Mouse (Mus musculus) kidney, postnatal 0 days (tissue): ENCODE data around the gene Fbxl16. TPM values are rescaled to one million over a fixed set of nuclear protein-coding genes. Genes with fewer than 3 reads are reported as not detected.

Source experiments
- ATAC-seq: fragments of 200-750 bp; cut with Nextera tagmentation; replicated peaks from 2 replicates; pipeline ENCODE4 v1.8.0; 2017; ENCODE audit warnings: low read depth, moderate number of reproducible peaks, moderate TSS enrichment, moderate library complexity; ENCODE audit not compliant: low FRiP score
- DNase-seq: peaks from one replicate; pipeline ENCODE4 v3.0.0-alpha.2; 2016; ENCODE audit warnings: low spot score
- H3K27ac ChIP-seq: fragments of 300-500 bp; sonication (generic); 2 replicates; pipeline ENCODE4 v1.5.1; 2014; ENCODE audit warnings: mild to moderate bottlenecking
- H3K27me3 ChIP-seq: fragments of 300-500 bp; sonication (generic); 2 replicates; pipeline ENCODE4 v1.6.1; 2014; ENCODE audit warnings: low read length, mixed read lengths; ENCODE audit not compliant: insufficient read depth
- H3K36me3 ChIP-seq: fragments of 300-500 bp; sonication (generic); 2 replicates; pipeline ENCODE4 v1.6.1; 2014; ENCODE audit warnings: low read length, mixed read lengths; ENCODE audit not compliant: insufficient read depth
- H3K4me1 ChIP-seq: fragments of 300-500 bp; sonication (generic); replicated peaks from 2 replicates; pipeline ENCODE4 v1.6.1; 2014; ENCODE audit warnings: antibody characterized with exemption, low read length, mixed read lengths; ENCODE audit not compliant: insufficient read depth
- H3K4me2 ChIP-seq: fragments of 300-500 bp; sonication (generic); 2 replicates; pipeline ENCODE4 v1.6.1; 2014; ENCODE audit warnings: mild to moderate bottlenecking, low read length, moderate library complexity, mixed read lengths
- H3K4me3 ChIP-seq: fragments of 300-500 bp; sonication (generic); replicated peaks from 2 replicates; pipeline ENCODE4 v1.5.1; 2014; ENCODE audit warnings: low read depth, low read length
- H3K9ac ChIP-seq: fragments of 300-500 bp; sonication (generic); 2 replicates; pipeline ENCODE4 v1.6.1; 2014; ENCODE audit warnings: low read depth, low read length
- H3K9me3 ChIP-seq: fragments of 300-500 bp; sonication (generic); replicated peaks from 2 replicates; pipeline ENCODE4 v1.6.1; 2016; ENCODE audit warnings: low read length, inconsistent platforms, mixed read lengths
- CTCF ChIP-seq: IDR thresholded peaks from 2 replicates; pipeline ENCODE4 v1.5.1; 2016; ENCODE audit warnings: antibody characterized with exemption, low read depth, mild to moderate bottlenecking, moderate library complexity
- WGBS: fragments of 180-500 bp; shearing (Covaris S2); extraction: QIAGEN DNeasy Blood & Tissue Kit; methylation state at CpG from one replicate; pipeline ENCODE4 v1.1.7; 2014; 5-methylcytosine and 5-hydroxymethylcytosine counted together
- polyA plus RNA-seq: library from polyadenylated mRNA; unstranded; fragments of >200 nt; fragmentation: Nextera tagmentation; extraction: Ambion mirVana; gene quantifications from 2 replicates; pipeline ENCODE4 v1.2.1, GENCODE M21; 2015

Gene Fbxl16
- polyA plus RNA-seq, 1 experiment from 2014 or later = 0.34 TPM

DNA sequence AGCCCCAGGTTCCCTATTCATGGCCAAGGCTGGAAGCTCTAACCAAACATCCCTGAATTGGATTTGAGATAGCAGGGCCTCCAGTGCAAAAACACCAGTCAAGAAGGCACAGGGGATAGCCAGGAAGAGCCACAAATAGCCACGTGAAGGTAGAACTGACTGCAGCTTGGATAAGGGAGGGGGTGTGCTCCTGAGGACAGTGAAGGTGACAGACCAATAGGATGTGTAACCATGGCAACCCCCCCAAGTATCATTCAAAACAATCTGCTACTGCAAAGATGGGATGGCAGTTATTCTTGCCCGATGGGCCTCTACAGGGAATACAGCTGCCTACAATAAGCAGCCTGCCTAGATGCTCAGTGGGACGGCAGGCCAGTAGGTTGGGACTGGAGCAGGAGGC is 28.6 kb downstream of the Fbxl16 start:
- Histone ChIP-seq H3K27ac (peak overlapping the region; percentile 84; the same call in 1 of the 2 replicates), H3K36me3 (peaks cover 42% of the 10 kb centered on the region), H3K4me3 (no peak overlapping the region), H3K4me1 (peaks cover 34% of the 10 kb centered on the region), H3K4me2 (peak overlapping the region; percentile 78; the same call in 1 of the 2 replicates), H3K27me3 (no peaks in the 10 kb centered on the region), H3K9me3 (no peaks in the 10 kb centered on the region), H3K9ac (0 out of 2 replicates have a peak overlapping the region, but pooled peaks have one; percentile 64)
- ATAC-seq = no peak
- DNase-seq = no peak
- no peak for TF ChIP-seq CTCF
- 58% methylated on average over 3 of the region's 3 CpGs for WGBS

DNA sequence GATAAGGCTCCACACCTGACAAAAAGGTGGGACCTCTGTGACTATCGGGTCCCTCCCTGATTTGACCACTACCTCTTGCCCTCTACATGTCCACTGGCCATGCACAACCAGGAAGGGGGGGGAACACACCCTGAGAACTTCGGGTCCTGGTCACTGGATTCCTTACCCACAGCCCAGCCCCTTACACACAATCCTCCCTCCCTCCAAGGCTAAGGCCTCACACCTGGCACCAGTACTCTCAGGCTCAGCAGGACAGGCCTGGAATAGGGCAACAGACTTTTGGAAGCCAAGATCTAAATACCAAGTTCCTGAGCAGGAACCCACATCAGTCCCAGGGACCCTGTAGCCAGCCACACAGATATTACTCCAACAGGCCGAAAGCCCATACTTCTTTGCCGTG is 30.0 kb downstream of the Fbxl16 start:
- TF ChIP-seq CTCF = no peak
- ATAC-seq = no peak
- no peak for DNase-seq
- Histone ChIP-seq H3K4me2 (no peak overlapping the region), H3K36me3 (peaks cover 42% of the 10 kb centered on the region), H3K4me3 (no peak overlapping the region), H3K9me3 (no peaks in the 10 kb centered on the region), H3K9ac (no peak overlapping the region), H3K4me1 (peaks cover 39% of the 10 kb centered on the region), H3K27ac (peak overlapping the region; percentile 26), H3K27me3 (no peaks in the 10 kb centered on the region)
- WGBS = 93% methylated on average over 4 of the region's 4 CpGs

- no peak overlapping the region for H3K4me3 ChIP-seq
- ATAC-seq = no peak
- H3K27me3 ChIP-seq = no peaks in the 10 kb centered on the region
- H3K36me3 ChIP-seq = peaks cover 40% of the 10 kb centered on the region
- DNase-seq = no peak
- no peak overlapping the region for H3K4me2 ChIP-seq
- TF ChIP-seq CTCF = no peak
- H3K9me3 ChIP-seq = no peaks in the 10 kb centered on the region
- WGBS = 79% methylated on average over 14 of the region's 14 CpGs
- no peak overlapping the region for H3K9ac ChIP-seq
- H3K27ac ChIP-seq = peak overlapping the region; percentile 26; the same call in 1 of the 2 replicates
- peaks cover 32% of the 10 kb centered on the region for H3K4me1 ChIP-seq
These were observed 30.8 kb downstream of the Fbxl16 start for GRCm38 (mm10) chr17:25839455-25840235.

DNA sequence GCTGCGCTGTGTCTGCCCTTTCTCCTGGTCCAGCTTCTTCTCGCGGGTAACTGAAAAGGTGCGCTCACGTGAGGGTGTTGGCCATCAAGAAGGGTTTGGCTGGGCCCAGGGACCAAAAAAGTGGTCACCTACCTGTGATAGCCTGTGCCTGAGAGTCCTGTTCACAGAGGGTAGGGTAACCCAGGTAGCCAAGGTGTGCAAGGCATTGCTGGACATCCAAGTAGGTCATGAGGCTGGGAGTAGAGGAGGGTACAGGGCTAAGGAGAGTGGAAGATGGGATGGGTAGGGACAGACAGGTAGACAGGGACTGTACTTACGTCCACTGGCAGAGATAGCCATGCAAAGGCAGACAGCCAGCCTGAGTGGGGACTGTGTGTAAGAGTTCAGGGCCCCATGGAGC is 31.6 kb downstream of the Fbxl16 start:
- DNase-seq (no peak), ATAC-seq (no peak)
- 96% methylated on average over 6 of the region's 6 CpGs for WGBS
- no peak overlapping the region for H3K9ac ChIP-seq
- H3K4me2 ChIP-seq = no peak overlapping the region
- TF ChIP-seq CTCF = no peak
- peaks cover 36% of the 10 kb centered on the region for H3K36me3 ChIP-seq
- H3K4me1 ChIP-seq = peaks cover 23% of the 10 kb centered on the region
- no peaks in the 10 kb centered on the region for H3K9me3 ChIP-seq
- H3K27me3 ChIP-seq = no peaks in the 10 kb centered on the region
- H3K27ac ChIP-seq = no peak overlapping the region
- H3K4me3 ChIP-seq = no peak overlapping the region

- Histone ChIP-seq H3K27me3 (no peaks in the 10 kb centered on the region), H3K4me3 (no peak within 1 kb of the TSS), H3K27ac (no peak within 1 kb of the TSS), H3K9ac (no peak within 1 kb of the TSS), H3K9me3 (no peaks in the 10 kb centered on the region), H3K4me2 (no peak within 1 kb of the TSS), H3K4me1 (peaks cover 16% of the 10 kb centered on the region), H3K36me3 (peaks cover 36% of the 10 kb centered on the region)
- DNase-seq = no peak
- TF ChIP-seq CTCF = no peak
- no peak for ATAC-seq
- 89% methylated on average over 22 of the region's 22 CpGs for WGBS
These were observed 32.4 kb downstream of the Fbxl16 start, which contains the start of gene Gm20683 for GRCm38 (mm10) chr17:25841117-25841880. Gene Gm20683 (minus strand): TSS chr17:25841763.

DNA sequence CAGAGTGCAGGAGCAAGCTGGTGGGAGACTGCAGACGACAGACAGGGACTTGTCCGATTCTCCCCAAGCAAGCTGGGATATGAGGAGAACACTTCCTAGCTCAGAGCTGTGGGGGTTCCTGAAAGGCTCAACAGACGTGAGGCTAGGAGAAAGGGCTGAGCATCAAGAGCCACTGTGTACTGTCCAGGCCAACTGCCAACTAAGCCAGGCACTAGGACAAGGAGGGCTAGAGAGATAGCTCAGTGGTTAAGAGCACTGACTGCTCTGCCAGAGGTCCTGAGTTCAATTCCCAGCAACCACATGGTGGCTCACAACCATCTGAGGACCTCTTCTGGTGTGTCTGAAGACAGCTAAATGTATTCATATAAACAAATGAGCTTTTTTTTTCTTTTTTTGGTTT is 33.6 kb downstream of the Fbxl16 start:
- ATAC-seq = no peak
- Histone ChIP-seq H3K36me3 (peaks cover 36% of the 10 kb centered on the region), H3K27me3 (no peaks in the 10 kb centered on the region), H3K9me3 (no peaks in the 10 kb centered on the region), H3K9ac (no peak overlapping the region), H3K4me3 (no peak overlapping the region), H3K4me2 (no peak overlapping the region), H3K27ac (no peak overlapping the region), H3K4me1 (peaks cover 5% of the 10 kb centered on the region)
- WGBS = 75% methylated on average over 3 of the region's 3 CpGs
- no peak for DNase-seq
- TF ChIP-seq CTCF = no peak
